Mouse (Mus musculus) testis, adult 2 months (tissue): ENCODE measurements around the gene Efnb3.

Experiments used
- CTCF ChIP-seq: fragments of 200-500 bp; IDR thresholded peaks from 2 replicates; pipeline ENCODE4 v1.5.1; 2012; ENCODE audit warnings: low read depth, mild to moderate bottlenecking, inconsistent platforms, low read length, moderate library complexity; ENCODE audit not compliant: control insufficient read depth, insufficient read depth, insufficient replicate concordance
- POLR2A ChIP-seq: fragments of 200-500 bp; IDR thresholded peaks from 2 replicates; pipeline ENCODE4 v1.6.1; 2012; ENCODE audit warnings: low read depth, mild to moderate bottlenecking, inconsistent platforms, low read length, moderate library complexity; ENCODE audit not compliant: control insufficient read depth

- TF ChIP-seq POLR2A: no peak
- TF ChIP-seq CTCF: no peak
Observed at GRCm38 (mm10) chr11:69564391-69564790, 4.4 kb upstream of the Efnb3 start.
